Comparison of ENCODE assay signal across 8 mouse cellular contexts in genomic region chr8:13287692-13288623, GRCm38 (mm10). TPM values are rescaled to one million over a fixed set of nuclear protein-coding genes. Genes with fewer than 3 reads are reported as not detected.
DNase-seq lines count a peak whose midpoint lies in the region; ATAC-seq lines count a peak whose summit lies in the region.

Gene Dcun1d2 (minus strand): TSS chr8:13288131.
Gene Tmco3 (plus strand): TSS chr8:13288190.

- peaks cover 3% of the 10 kb centered on the region; the same call in 1 of the 2 replicates for H3K4me1 ChIP-seq in brown adipose tissue, adult 24 weeks (ENCODE audit: control insufficient read depth, insufficient read depth, insufficient read length, low read length)
- peaks cover 28% of the 10 kb centered on the region for H3K4me1 ChIP-seq in heart, embryonic 13.5 days
- H3K4me1 ChIP-seq in liver, embryonic 12.5 days: peaks cover 35% of the 10 kb centered on the region
- H3K4me1 ChIP-seq in stomach, embryonic 15.5 days: peaks cover 16% of the 10 kb centered on the region; the same call in 1 of the 2 replicates

- peak within 1 kb of the TSS; percentile 97 for H3K27ac ChIP-seq in brown adipose tissue, adult 24 weeks (replicated peaks; ENCODE audit: low read depth, low read length)
- peak within 1 kb of the TSS; percentile 99 for H3K27ac ChIP-seq in heart, embryonic 13.5 days (replicated peaks)
- peak within 1 kb of the TSS; percentile 100 for H3K27ac ChIP-seq in liver, embryonic 12.5 days
- peak within 1 kb of the TSS; percentile 98 for H3K27ac ChIP-seq in stomach, embryonic 15.5 days

- H3K9me3 ChIP-seq in heart, embryonic 13.5 days: 0 out of 2 replicates have a peak, but pooled peaks cover 3% of the 10 kb centered on the region
- H3K9me3 ChIP-seq in liver, embryonic 12.5 days (replicated peaks): 0 out of 2 replicates have a peak, but pooled peaks cover 4% of the 10 kb centered on the region
- H3K9me3 ChIP-seq in stomach, embryonic 15.5 days: no peaks in the 10 kb centered on the region

- peak within 1 kb of the TSS; percentile 90 for H3K4me2 ChIP-seq in heart, embryonic 13.5 days
- H3K4me2 ChIP-seq in liver, embryonic 12.5 days: peak within 1 kb of the TSS; percentile 99
- H3K4me2 ChIP-seq in stomach, embryonic 15.5 days: peak within 1 kb of the TSS; percentile 72

- WGBS in heart, embryonic 13.5 days: under 1% methylated on average over 79 of the region's 79 CpGs
- under 1% methylated on average over 79 of the region's 79 CpGs for WGBS in liver, embryonic 12.5 days (ENCODE audit: insufficient replicate concordance)
- under 1% methylated on average over 79 of the region's 79 CpGs for WGBS in stomach, embryonic 15.5 days

- H3K9ac ChIP-seq in heart, embryonic 13.5 days: peak within 1 kb of the TSS; percentile 92
- peak within 1 kb of the TSS; percentile 87 for H3K9ac ChIP-seq in liver, embryonic 12.5 days
- H3K9ac ChIP-seq in stomach, embryonic 15.5 days: peak within 1 kb of the TSS; percentile 68

- H3K27me3 ChIP-seq in heart, embryonic 13.5 days (replicated peaks): no peaks in the 10 kb centered on the region
- H3K27me3 ChIP-seq in liver, embryonic 12.5 days (replicated peaks): no peaks in the 10 kb centered on the region
- no peaks in the 10 kb centered on the region for H3K27me3 ChIP-seq in stomach, embryonic 15.5 days (replicated peaks)

- peak; percentile 99 for DNase-seq in CD4-positive, CD25-positive, alpha-beta regulatory T cell, adult 2 months (ENCODE audit: low read depth, low spot score)
- DNase-seq in fat pad, adult 2 months (ENCODE audit: extremely low read depth, low read depth, low spot score): peak; percentile 45
- peak; percentile 98 for DNase-seq in kidney, postnatal 10 days
- DNase-seq in natural killer cell, adult 2 months (ENCODE audit: low spot score in 2 of 2): peak; percentile 92 to 95

- peaks cover 18% of the 10 kb centered on the region for H3K36me3 ChIP-seq in heart, embryonic 13.5 days
- peaks cover 15% of the 10 kb centered on the region; the same call in 1 of the 2 replicates for H3K36me3 ChIP-seq in liver, embryonic 12.5 days
- H3K36me3 ChIP-seq in stomach, embryonic 15.5 days: 0 out of 2 replicates have a peak, but pooled peaks cover 4% of the 10 kb centered on the region

- H3K4me3 ChIP-seq in brown adipose tissue, adult 24 weeks (ENCODE audit: insufficient read depth, low read depth, low read length): peak within 1 kb of the TSS; percentile 90
- H3K4me3 ChIP-seq in heart, embryonic 13.5 days: peak within 1 kb of the TSS; percentile 86
- H3K4me3 ChIP-seq in liver, embryonic 12.5 days: peak within 1 kb of the TSS; percentile 71
- peak within 1 kb of the TSS; percentile 78 for H3K4me3 ChIP-seq in stomach, embryonic 15.5 days (replicated peaks)

- ATAC-seq in heart, embryonic 13.5 days (ENCODE audit: extremely low read depth, insufficient number of reproducible peaks, low FRiP score, low TSS enrichment): peak; percentile 84
- ATAC-seq in liver, embryonic 12.5 days: peak; percentile 90
- peak; percentile 92 for ATAC-seq in stomach, embryonic 15.5 days (ENCODE audit: insufficient read depth, low FRiP score, low read depth)

RNA-seq across cellular contexts. Expression of gene Dcun1d2, which starts in this region (rescaled TPM):
- 21.1 and 24.8 TPM in 2 replicates for polyA plus RNA-seq in brown adipose tissue, adult 24 weeks (2012; ENCODE audit: insufficient read depth, insufficient read length, missing spikeins)
- 24.6 and 26.7 TPM in 2 replicates for polyA plus RNA-seq in heart, embryonic 13.5 days (2015; fragmentation: Nextera tagmentation; extraction: Ambion mirVana)
- 14.3 and 14.4 TPM in 2 replicates for polyA plus RNA-seq in liver, embryonic 12.5 days (2016; fragmentation: Nextera tagmentation; extraction: Ambion mirVana)
- 19.2 and 20.3 TPM in 2 replicates for polyA plus RNA-seq in stomach, embryonic 15.5 days (2015; fragmentation: Nextera tagmentation; extraction: Ambion mirVana)

RNA-seq across cellular contexts. Expression of gene Tmco3, which starts in this region (rescaled TPM):
- polyA plus RNA-seq in brown adipose tissue, adult 24 weeks (2012; ENCODE audit: insufficient read depth, insufficient read length, missing spikeins): 22.9 and 25.9 TPM in 2 replicates
- 32.2 and 36.0 TPM in 2 replicates for polyA plus RNA-seq in heart, embryonic 13.5 days (2015; fragmentation: Nextera tagmentation; extraction: Ambion mirVana)
- 10.1 and 10.6 TPM in 2 replicates for polyA plus RNA-seq in liver, embryonic 12.5 days (2016; fragmentation: Nextera tagmentation; extraction: Ambion mirVana)
- polyA plus RNA-seq in stomach, embryonic 15.5 days (2015; fragmentation: Nextera tagmentation; extraction: Ambion mirVana): 33.1 and 36.0 TPM in 2 replicates

Comparison
In these comparisons a context has a peak if more than half of its experiments do, and no peak if none do; other contexts are left out.
1. Peak in every context shown above with its lines: DNase-seq, ATAC-seq, H3K4me3 ChIP-seq and H3K27ac ChIP-seq.
2. DNase-seq: peak in every context shown above with its lines; median percentile 99 in CD4-positive, CD25-positive, alpha-beta regulatory T cell, adult 2 months; 98 in kidney, postnatal 10 days; 94 in natural killer cell, adult 2 months; 45 in fat pad, adult 2 months.